Comparison of ENCODE assay signal across 32 mouse cellular contexts in the genomic region with DNA sequence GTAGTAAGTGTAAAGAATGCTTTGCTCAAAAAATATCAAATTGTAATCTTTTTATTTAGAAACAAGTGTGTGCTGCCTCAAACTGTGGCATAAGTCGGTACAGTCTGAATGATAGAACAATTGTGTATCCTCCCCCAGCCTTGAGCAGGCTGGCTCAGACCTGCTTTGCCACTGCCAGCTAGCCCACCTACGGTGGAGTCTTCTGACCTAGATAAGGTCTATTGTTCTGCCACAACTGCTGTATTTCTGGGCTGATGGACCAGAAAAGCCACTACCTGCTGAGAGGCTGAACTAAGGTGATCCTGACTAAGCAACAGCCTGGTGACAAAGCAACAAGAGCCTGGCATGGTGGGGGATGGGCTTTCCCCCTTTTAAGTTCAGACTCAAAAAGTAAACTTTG. TPM values are rescaled to one million over a fixed set of nuclear protein-coding genes. Genes with fewer than 3 reads are reported as not detected.
DNase-seq lines count a peak whose midpoint lies in the region; ATAC-seq and TF ChIP-seq lines count a peak whose summit lies in the region.
"Had no signal": no experiment of that assay in that cellular context is flagged by ENCODE, and none has a peak within 500 bp of the region (broad histone marks: within the 10 kb centered on the region; RNA-seq: fewer than 3 reads in every experiment).

No protein-coding gene starts in this region.

- H3K27me3 ChIP-seq in forebrain, embryonic 13.5 days = no peaks in the 10 kb centered on the region
- H3K27me3 ChIP-seq in forebrain, postnatal 0 days (ENCODE audit: insufficient read depth, low read length) = no peaks in the 10 kb centered on the region
- no peaks in the 10 kb centered on the region for H3K27me3 ChIP-seq in midbrain, embryonic 15.5 days (replicated peaks)
- no peaks in the 10 kb centered on the region for H3K27me3 ChIP-seq in midbrain, embryonic 10.5 days (ENCODE audit: low read depth, poor library complexity, severe bottlenecking)
- H3K27me3 ChIP-seq: intestine, embryonic 15.5 days; neural tube, embryonic 15.5 days had no signal

- H3K4me2 ChIP-seq in forebrain, embryonic 13.5 days = no peak overlapping the region
- no peak overlapping the region for H3K4me2 ChIP-seq in forebrain, postnatal 0 days (ENCODE audit: low read depth)
- H3K4me2 ChIP-seq in midbrain, embryonic 15.5 days = no peak overlapping the region
- H3K4me2 ChIP-seq: intestine, embryonic 15.5 days; neural tube, embryonic 15.5 days had no signal

- no peaks in the 10 kb centered on the region for H3K9me3 ChIP-seq in forebrain, embryonic 13.5 days (replicated peaks)
- no peaks in the 10 kb centered on the region for H3K9me3 ChIP-seq in forebrain, postnatal 0 days (ENCODE audit: low read length)
- no peaks in the 10 kb centered on the region for H3K9me3 ChIP-seq in midbrain, embryonic 15.5 days
- peaks cover 2% of the 10 kb centered on the region; the same call in 1 of the 2 replicates for H3K9me3 ChIP-seq in midbrain, embryonic 10.5 days (replicated peaks)
- H3K9me3 ChIP-seq: heart, embryonic 10.5 days; intestine, embryonic 15.5 days; neural tube, embryonic 15.5 days had no signal

- H3K9ac ChIP-seq in forebrain, embryonic 13.5 days = no peak overlapping the region
- no peak overlapping the region for H3K9ac ChIP-seq in forebrain, postnatal 0 days
- no peak overlapping the region for H3K9ac ChIP-seq in midbrain, embryonic 15.5 days
- H3K9ac ChIP-seq: intestine, embryonic 15.5 days; neural tube, embryonic 15.5 days had no signal

- WGBS in forebrain, embryonic 13.5 days = 14% methylated on average over 2 of the region's 2 CpGs
- WGBS in forebrain, postnatal 0 days = 10% methylated on average over 2 of the region's 2 CpGs
- 13% methylated on average over 2 of the region's 2 CpGs for WGBS in midbrain, embryonic 15.5 days
- WGBS in midbrain, embryonic 10.5 days = 32% methylated on average over 2 of the region's 2 CpGs

- H3K36me3 ChIP-seq in forebrain, embryonic 13.5 days (ENCODE audit: poor library complexity, severe bottlenecking) = no peaks in the 10 kb centered on the region
- H3K36me3 ChIP-seq in forebrain, postnatal 0 days (ENCODE audit: insufficient read depth) = no peaks in the 10 kb centered on the region
- no peaks in the 10 kb centered on the region for H3K36me3 ChIP-seq in midbrain, embryonic 15.5 days (replicated peaks)
- H3K36me3 ChIP-seq in midbrain, embryonic 10.5 days = no peaks in the 10 kb centered on the region
- H3K36me3 ChIP-seq: heart, embryonic 10.5 days; intestine, embryonic 15.5 days; neural tube, embryonic 15.5 days had no signal

- H3K27ac ChIP-seq in forebrain, embryonic 13.5 days = no peak overlapping the region
- H3K27ac ChIP-seq in forebrain, postnatal 0 days (ENCODE audit: low read depth, low read length) = no peak overlapping the region
- no peak overlapping the region for H3K27ac ChIP-seq in midbrain, embryonic 15.5 days
- no peak overlapping the region for H3K27ac ChIP-seq in midbrain, embryonic 10.5 days (replicated peaks)
- H3K27ac ChIP-seq: heart, embryonic 10.5 days; intestine, embryonic 15.5 days; layer of hippocampus, adult 2 months; neural tube, embryonic 15.5 days; stomach, postnatal 0 days had no signal

- no peaks in the 10 kb centered on the region for H3K4me1 ChIP-seq in forebrain, embryonic 13.5 days
- no peaks in the 10 kb centered on the region for H3K4me1 ChIP-seq in forebrain, postnatal 0 days (ENCODE audit: insufficient read depth)
- no peaks in the 10 kb centered on the region for H3K4me1 ChIP-seq in midbrain, embryonic 15.5 days
- H3K4me1 ChIP-seq in midbrain, embryonic 10.5 days = 0 out of 2 replicates have a peak, but pooled peaks cover 3% of the 10 kb centered on the region
- H3K4me1 ChIP-seq: heart, embryonic 10.5 days; intestine, embryonic 15.5 days; neural tube, embryonic 15.5 days had no signal

- ATAC-seq in forebrain, embryonic 13.5 days = peak; percentile 53; the same call in 1 of the 2 replicates
- no peak for ATAC-seq in forebrain, postnatal 0 days
- peak; percentile 71; the same call in 1 of the 2 replicates for ATAC-seq in midbrain, embryonic 15.5 days (replicated peaks)
- ATAC-seq: hindbrain, embryonic 16.5 days; intestine, embryonic 15.5 days had no signal

- H3K4me3 ChIP-seq in forebrain, embryonic 13.5 days = no peak overlapping the region
- no peak overlapping the region for H3K4me3 ChIP-seq in forebrain, postnatal 0 days (ENCODE audit: low read depth, low read length)
- H3K4me3 ChIP-seq in midbrain, embryonic 15.5 days = no peak overlapping the region
- H3K4me3 ChIP-seq in midbrain, embryonic 10.5 days = no peak overlapping the region
- H3K4me3 ChIP-seq: heart, embryonic 10.5 days; intestine, embryonic 15.5 days; layer of hippocampus, adult 2 months; neural tube, embryonic 15.5 days had no signal

- peak; percentile 1 to 2 for DNase-seq in cerebellum, postnatal 10 days
- DNase-seq in cerebellum, adult 11 months = no peak
- no peak for DNase-seq in forebrain, postnatal 0 days
- no peak for DNase-seq in midbrain, embryonic 10.5 days (ENCODE audit: low spot score)
- DNase-seq in retina, postnatal 1 day = peak; percentile 19
- DNase-seq in urinary bladder, postnatal 36 days (ENCODE audit: low spot score in 2 of 2) = no peak
- DNase-seq: cerebellum, adult 8-10 months; embryo, embryonic 11 days; gastrocnemius, postnatal 10 days; heart, postnatal 4 days; kidney, adult 8-10 months; kidney, postnatal 14 days; lung, adult 18-20 months; lung, postnatal 10 days; thymus, adult 2 months had no signal

- TF ChIP-seq CTCF in forebrain, postnatal 0 days (IDR thresholded peaks at IDR 0.05; ENCODE audit: low read depth) = no peak

RNA-seq across cellular contexts. Expression of a gene that starts 10.0 kb away (rescaled TPM):
- not detected in 2 replicates for polyA plus RNA-seq in forebrain, embryonic 13.5 days (2015; fragmentation: Nextera tagmentation; extraction: Ambion mirVana)
- not detected in 2 replicates for total RNA-seq in forebrain, postnatal 0 days (2014; rRNA removed)
- polyA plus RNA-seq in forebrain, postnatal 0 days (2015; fragmentation: Nextera tagmentation; extraction: Ambion mirVana) = not detected in 2 replicates
- not detected in 2 replicates for polyA plus RNA-seq in midbrain, embryonic 15.5 days (2015; fragmentation: Nextera tagmentation; extraction: Ambion mirVana)
- polyA plus RNA-seq in midbrain, embryonic 10.5 days (2016; fragmentation: Nextera tagmentation; extraction: Ambion mirVana) = not detected in 2 replicates
- total RNA-seq: adrenal gland, adult 18-20 months; adrenal gland, postnatal 4 days; gastrocnemius, postnatal 10 days; granulocyte monocyte progenitor cell, adult 5-6 weeks; heart, postnatal 4 days; layer of hippocampus, adult 2 months; layer of hippocampus, postnatal 25 days; left cerebral cortex, postnatal 10 days; liver, adult 2 months had no signal
- polyA plus RNA-seq: heart, embryonic 10.5 days; heart, embryonic 16.5 days; hindbrain, embryonic 16.5 days; intestine, embryonic 15.5 days; limb, embryonic 11.5 days; liver, adult 2 months; neural tube, embryonic 15.5 days; small intestine, adult 2 months; stomach, postnatal 0 days; thymus, adult 2 months had no signal

RNA-seq across cellular contexts. Expression of a gene that starts 10.5 kb away (rescaled TPM):
- polyA plus RNA-seq in forebrain, embryonic 13.5 days (2015; fragmentation: Nextera tagmentation; extraction: Ambion mirVana) = not detected in 2 replicates
- 0.08 TPM in 1 of 2 replicates, not detected in the other for total RNA-seq in forebrain, postnatal 0 days (2014; rRNA removed)
- polyA plus RNA-seq in forebrain, postnatal 0 days (2015; fragmentation: Nextera tagmentation; extraction: Ambion mirVana) = not detected in 2 replicates
- polyA plus RNA-seq in midbrain, embryonic 15.5 days (2015; fragmentation: Nextera tagmentation; extraction: Ambion mirVana) = not detected in 2 replicates
- polyA plus RNA-seq in midbrain, embryonic 10.5 days (2016; fragmentation: Nextera tagmentation; extraction: Ambion mirVana) = not detected in 2 replicates
- total RNA-seq: adrenal gland, adult 18-20 months; adrenal gland, postnatal 4 days; gastrocnemius, postnatal 10 days; granulocyte monocyte progenitor cell, adult 5-6 weeks; heart, postnatal 4 days; layer of hippocampus, adult 2 months; layer of hippocampus, postnatal 25 days; left cerebral cortex, postnatal 10 days; liver, adult 2 months had no signal
- polyA plus RNA-seq: heart, embryonic 10.5 days; heart, embryonic 16.5 days; hindbrain, embryonic 16.5 days; intestine, embryonic 15.5 days; limb, embryonic 11.5 days; liver, adult 2 months; neural tube, embryonic 15.5 days; small intestine, adult 2 months; stomach, postnatal 0 days; thymus, adult 2 months had no signal

RNA-seq across cellular contexts. Expression of a gene that starts 19.8 kb away (rescaled TPM):
- not detected in 2 replicates for polyA plus RNA-seq in forebrain, embryonic 13.5 days (2015; fragmentation: Nextera tagmentation; extraction: Ambion mirVana)
- total RNA-seq in forebrain, postnatal 0 days (2014; rRNA removed) = not detected in 2 replicates
- not detected in 2 replicates for polyA plus RNA-seq in forebrain, postnatal 0 days (2015; fragmentation: Nextera tagmentation; extraction: Ambion mirVana)
- not detected in 2 replicates for polyA plus RNA-seq in midbrain, embryonic 15.5 days (2015; fragmentation: Nextera tagmentation; extraction: Ambion mirVana)
- not detected in 2 replicates for polyA plus RNA-seq in midbrain, embryonic 10.5 days (2016; fragmentation: Nextera tagmentation; extraction: Ambion mirVana)
- total RNA-seq: adrenal gland, adult 18-20 months; adrenal gland, postnatal 4 days; gastrocnemius, postnatal 10 days; granulocyte monocyte progenitor cell, adult 5-6 weeks; heart, postnatal 4 days; layer of hippocampus, adult 2 months; layer of hippocampus, postnatal 25 days; left cerebral cortex, postnatal 10 days; liver, adult 2 months had no signal
- polyA plus RNA-seq: heart, embryonic 10.5 days; heart, embryonic 16.5 days; hindbrain, embryonic 16.5 days; intestine, embryonic 15.5 days; limb, embryonic 11.5 days; liver, adult 2 months; neural tube, embryonic 15.5 days; small intestine, adult 2 months; stomach, postnatal 0 days; thymus, adult 2 months had no signal

RNA-seq across cellular contexts. Expression of a gene that starts 25.4 kb away (rescaled TPM):
- not detected in 2 replicates for polyA plus RNA-seq in forebrain, embryonic 13.5 days (2015; fragmentation: Nextera tagmentation; extraction: Ambion mirVana)
- total RNA-seq in forebrain, postnatal 0 days (2014; rRNA removed) = not detected in 2 replicates
- polyA plus RNA-seq in forebrain, postnatal 0 days (2015; fragmentation: Nextera tagmentation; extraction: Ambion mirVana) = not detected in 2 replicates
- polyA plus RNA-seq in midbrain, embryonic 15.5 days (2015; fragmentation: Nextera tagmentation; extraction: Ambion mirVana) = not detected in 2 replicates
- polyA plus RNA-seq in midbrain, embryonic 10.5 days (2016; fragmentation: Nextera tagmentation; extraction: Ambion mirVana) = not detected in 2 replicates
- total RNA-seq: adrenal gland, adult 18-20 months; adrenal gland, postnatal 4 days; gastrocnemius, postnatal 10 days; granulocyte monocyte progenitor cell, adult 5-6 weeks; heart, postnatal 4 days; layer of hippocampus, adult 2 months; layer of hippocampus, postnatal 25 days; left cerebral cortex, postnatal 10 days; liver, adult 2 months had no signal
- polyA plus RNA-seq: heart, embryonic 10.5 days; heart, embryonic 16.5 days; hindbrain, embryonic 16.5 days; intestine, embryonic 15.5 days; limb, embryonic 11.5 days; liver, adult 2 months; neural tube, embryonic 15.5 days; small intestine, adult 2 months; stomach, postnatal 0 days; thymus, adult 2 months had no signal

RNA-seq across cellular contexts. Expression of a gene that starts 25.9 kb away (rescaled TPM):
- not detected in 2 replicates for polyA plus RNA-seq in forebrain, embryonic 13.5 days (2015; fragmentation: Nextera tagmentation; extraction: Ambion mirVana)
- not detected in 2 replicates for total RNA-seq in forebrain, postnatal 0 days (2014; rRNA removed)
- not detected in 2 replicates for polyA plus RNA-seq in forebrain, postnatal 0 days (2015; fragmentation: Nextera tagmentation; extraction: Ambion mirVana)
- polyA plus RNA-seq in midbrain, embryonic 15.5 days (2015; fragmentation: Nextera tagmentation; extraction: Ambion mirVana) = not detected in 2 replicates
- polyA plus RNA-seq in midbrain, embryonic 10.5 days (2016; fragmentation: Nextera tagmentation; extraction: Ambion mirVana) = not detected in 2 replicates
- total RNA-seq: adrenal gland, adult 18-20 months; adrenal gland, postnatal 4 days; gastrocnemius, postnatal 10 days; granulocyte monocyte progenitor cell, adult 5-6 weeks; heart, postnatal 4 days; layer of hippocampus, adult 2 months; layer of hippocampus, postnatal 25 days; left cerebral cortex, postnatal 10 days; liver, adult 2 months had no signal
- polyA plus RNA-seq: heart, embryonic 10.5 days; heart, embryonic 16.5 days; hindbrain, embryonic 16.5 days; intestine, embryonic 15.5 days; limb, embryonic 11.5 days; liver, adult 2 months; neural tube, embryonic 15.5 days; small intestine, adult 2 months; stomach, postnatal 0 days; thymus, adult 2 months had no signal

Comparison
In these comparisons a context has a peak if more than half of its experiments do, and no peak if none do; other contexts are left out.
1. DNase-seq: peak in cerebellum, postnatal 10 days (2 of 2) and retina, postnatal 1 day (single experiment); none in cerebellum, adult 11 months (single experiment), forebrain, postnatal 0 days (single experiment), midbrain, embryonic 10.5 days (single experiment) and urinary bladder, postnatal 36 days (0 of 2).